Comparison of ENCODE assay signal across 14 mouse cellular contexts in genomic region chr4:127138486-127138885, GRCm38 (mm10). TPM values are rescaled to one million over a fixed set of nuclear protein-coding genes. Genes with fewer than 3 reads are reported as not detected.
DNase-seq lines count a peak whose midpoint lies in the region; ATAC-seq and TF ChIP-seq lines count a peak whose summit lies in the region.
"Had no signal": no experiment of that assay in that cellular context is flagged by ENCODE, and none has a peak within 500 bp of the region (broad histone marks: within the 10 kb centered on the region; RNA-seq: fewer than 3 reads in every experiment).

No protein-coding gene starts in this region.

- no peak overlapping the region for H3K9ac ChIP-seq in midbrain, embryonic 14.5 days (replicated peaks; ENCODE audit: low read length)
- no peak overlapping the region for H3K9ac ChIP-seq in midbrain, embryonic 16.5 days (ENCODE audit: low read depth, low read length)
- H3K9ac ChIP-seq: embryonic facial prominence, embryonic 12.5 days; hindbrain, embryonic 13.5 days; lung, embryonic 15.5 days had no signal

- 0 out of 2 replicates have a peak, but pooled peaks cover 4% of the 10 kb centered on the region for H3K4me1 ChIP-seq in midbrain, embryonic 14.5 days (ENCODE audit: control insufficient read depth, insufficient read depth, low read length)
- no peaks in the 10 kb centered on the region for H3K4me1 ChIP-seq in midbrain, embryonic 16.5 days (ENCODE audit: control insufficient read depth, insufficient read depth, low read length)
- H3K4me1 ChIP-seq: embryonic facial prominence, embryonic 12.5 days; hindbrain, embryonic 13.5 days; lung, embryonic 15.5 days had no signal

- intact Hi-C loops in heart, postnatal 25 days (cut with DNase I), result no loop called here

- no peaks in the 10 kb centered on the region for H3K36me3 ChIP-seq in midbrain, embryonic 14.5 days (ENCODE audit: control insufficient read depth, insufficient read depth, low read length)
- H3K36me3 ChIP-seq in midbrain, embryonic 16.5 days (ENCODE audit: control insufficient read depth, insufficient read depth, low read length), result no peaks in the 10 kb centered on the region
- H3K36me3 ChIP-seq: embryonic facial prominence, embryonic 12.5 days; hindbrain, embryonic 13.5 days; lung, embryonic 15.5 days had no signal

- H3K4me2 ChIP-seq in midbrain, embryonic 14.5 days (ENCODE audit: low read length), result no peak overlapping the region
- no peak overlapping the region for H3K4me2 ChIP-seq in midbrain, embryonic 16.5 days (ENCODE audit: low read length)
- H3K4me2 ChIP-seq: embryonic facial prominence, embryonic 12.5 days; hindbrain, embryonic 13.5 days; lung, embryonic 15.5 days had no signal

- no peak overlapping the region for H3K27ac ChIP-seq in midbrain, embryonic 14.5 days (replicated peaks; ENCODE audit: low read depth, low read length)
- no peak overlapping the region for H3K27ac ChIP-seq in midbrain, embryonic 16.5 days (ENCODE audit: low read length)
- H3K27ac ChIP-seq: embryonic facial prominence, embryonic 12.5 days; hindbrain, embryonic 13.5 days; lung, embryonic 15.5 days had no signal

- 15% methylated on average over 6 of the region's 6 CpGs for WGBS in midbrain, embryonic 14.5 days
- WGBS in midbrain, embryonic 16.5 days, result 16% methylated on average over 6 of the region's 6 CpGs

- H3K27me3 ChIP-seq in midbrain, embryonic 14.5 days (ENCODE audit: control insufficient read depth, insufficient read depth, low read length), result no peaks in the 10 kb centered on the region
- no peaks in the 10 kb centered on the region for H3K27me3 ChIP-seq in midbrain, embryonic 16.5 days (ENCODE audit: control insufficient read depth, insufficient read depth, low read depth, low read length)
- H3K27me3 ChIP-seq: embryonic facial prominence, embryonic 12.5 days; hindbrain, embryonic 13.5 days; lung, embryonic 15.5 days had no signal

- peak; percentile 31 for DNase-seq in heart, postnatal 4 days
- DNase-seq in heart, postnatal 25 days (ENCODE audit: low spot score), result no peak
- DNase-seq in midbrain, embryonic 14.5 days, result peak; percentile 57
- peak; percentile 68 for DNase-seq in R1 (ENCODE audit: low read depth, low spot score)
- peak; percentile 50 for DNase-seq in brain, embryonic 14.5 days (ENCODE audit: low read depth)
- DNase-seq in T-cell, adult 2 months (ENCODE audit: low spot score), result no peak
- DNase-seq: liver; thymus, adult 18-20 months had no signal

- H3K9me3 ChIP-seq in midbrain, embryonic 14.5 days (ENCODE audit: control insufficient read depth, low read length), result no peaks in the 10 kb centered on the region
- H3K9me3 ChIP-seq in midbrain, embryonic 16.5 days (replicated peaks; ENCODE audit: control insufficient read depth, low read length, poor library complexity, severe bottlenecking), result no peaks in the 10 kb centered on the region
- H3K9me3 ChIP-seq: embryonic facial prominence, embryonic 12.5 days; hindbrain, embryonic 13.5 days; lung, embryonic 15.5 days had no signal

- ATAC-seq in midbrain, embryonic 14.5 days (ENCODE audit: low FRiP score, low TSS enrichment), result no peak
- ATAC-seq in midbrain, embryonic 16.5 days, result no peak
- ATAC-seq: CD4-positive, CD25-positive, alpha-beta regulatory T cell, adult 4 months; intestine, postnatal 0 days had no signal

- no peak overlapping the region for H3K4me3 ChIP-seq in midbrain, embryonic 14.5 days (replicated peaks; ENCODE audit: low read depth, low read length)
- H3K4me3 ChIP-seq in midbrain, embryonic 16.5 days (ENCODE audit: low read depth, low read length), result no peak overlapping the region
- H3K4me3 ChIP-seq: embryonic facial prominence, embryonic 12.5 days; hindbrain, embryonic 13.5 days; lung, embryonic 15.5 days had no signal

- no peak for TF ChIP-seq CTCF in brain, embryonic 14.5 days (IDR thresholded peaks at IDR 0.05; ENCODE audit: borderline replicate concordance, extremely low read depth, insufficient read depth, insufficient read length)

- TF ChIP-seq POLR2A in brain, embryonic 14.5 days (IDR thresholded peaks at IDR 0.05; ENCODE audit: borderline replicate concordance, extremely low read depth, insufficient read depth, insufficient read length, poor library complexity, severe bottlenecking), result no peak

RNA-seq across cellular contexts. Expression of gene Tmem35b, which starts 15.0 kb away (rescaled TPM):
- total RNA-seq in heart, postnatal 4 days (2021), result 1 to 10 TPM; 2.0 to 3.7 TPM
- total RNA-seq in heart, postnatal 25 days (2021), result 1 to 10 TPM; 1.5 TPM
- 15.7 and 17.6 TPM in 2 replicates for polyA plus RNA-seq in midbrain, embryonic 14.5 days (2014; fragmentation: Nextera tagmentation; extraction: Ambion mirVana)
- 17.9 and 18.1 TPM in 2 replicates for polyA plus RNA-seq in midbrain, embryonic 16.5 days (2015; fragmentation: Nextera tagmentation; extraction: Ambion mirVana)
- 15.9 and 23.1 TPM in 2 replicates for polyA plus RNA-seq in brain, embryonic 14.5 days (2012; rRNA removed)

RNA-seq across cellular contexts. Expression of gene Dlgap3, which starts 30.5 kb away (rescaled TPM):
- under 1 TPM; 0.65 to 0.98 TPM for total RNA-seq in heart, postnatal 4 days (2021)
- under 1 TPM; 0.10 to 0.48 TPM for total RNA-seq in heart, postnatal 25 days (2021)
- 22.3 and 25.5 TPM in 2 replicates for polyA plus RNA-seq in midbrain, embryonic 14.5 days (2014; fragmentation: Nextera tagmentation; extraction: Ambion mirVana)
- polyA plus RNA-seq in midbrain, embryonic 16.5 days (2015; fragmentation: Nextera tagmentation; extraction: Ambion mirVana), result 17.6 and 19.5 TPM in 2 replicates
- 27.0 and 42.7 TPM in 2 replicates for polyA plus RNA-seq in brain, embryonic 14.5 days (2012; rRNA removed)
- polyA plus RNA-seq: CD4-positive, CD25-positive, alpha-beta regulatory T cell, adult 4 months had no signal

Comparison
In these comparisons a context has a peak if more than half of its experiments do, and no peak if none do; other contexts are left out.
1. DNase-seq: peak in heart, postnatal 4 days (single experiment), midbrain, embryonic 14.5 days (single experiment), R1 (single experiment) and brain, embryonic 14.5 days (single experiment); none in heart, postnatal 25 days (single experiment) and T-cell, adult 2 months (single experiment).